Mouse (Mus musculus): ENCODE data around the gene Cyb5r2.
A peak's percentile ranks its signal among the peaks of the same experiment; 100 is the strongest.

Gene Cyb5r2

GRCm38 (mm10) chr7:107757308-107758151, at the start of gene Cyb5r2:
TSS of gene Cyb5r2 (minus strand) at chr7:107758032.
- peak in 1 of 2 experiments; percentile 43 for DNase-seq (ENCODE audit: inconsistent age in 2 of 2, low spot score in 1 of 2)

- no peak for DNase-seq (ENCODE audit: inconsistent age in 2 of 2, low spot score in 1 of 2)
Observed at GRCm38 (mm10) chr7:107802138-107802537, 44.3 kb upstream of the Cyb5r2 start.

GRCm38 (mm10) chr7:107801108-107801507, 43.3 kb upstream of the Cyb5r2 start, which contains the start of gene Ovch2:
TSS of gene Ovch2 (minus strand) at chr7:107801208.
- no peak for DNase-seq (ENCODE audit: inconsistent age in 2 of 2, low spot score in 1 of 2)

DNA sequence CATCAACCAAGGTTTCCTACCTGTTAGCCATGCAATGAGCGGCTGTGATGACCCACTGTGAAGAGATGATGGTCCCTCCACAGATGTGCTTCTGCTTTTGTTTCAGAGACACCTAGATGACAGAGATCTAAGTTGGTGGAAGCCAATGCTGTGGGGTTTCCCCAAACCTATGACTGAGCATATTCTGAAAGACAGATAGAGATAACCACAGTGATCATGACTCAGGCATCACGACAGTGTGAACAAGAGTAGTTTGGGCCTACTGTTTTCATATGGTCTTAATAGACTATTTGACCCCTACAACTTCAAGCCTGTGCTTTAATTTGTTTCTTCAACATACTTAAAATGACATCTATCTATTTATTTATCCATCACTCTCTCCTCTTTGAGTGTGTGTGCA, 38.7 kb upstream of the Cyb5r2 start:
- DNase-seq (ENCODE audit: inconsistent age in 2 of 2, low spot score in 1 of 2) = no peak

DNA sequence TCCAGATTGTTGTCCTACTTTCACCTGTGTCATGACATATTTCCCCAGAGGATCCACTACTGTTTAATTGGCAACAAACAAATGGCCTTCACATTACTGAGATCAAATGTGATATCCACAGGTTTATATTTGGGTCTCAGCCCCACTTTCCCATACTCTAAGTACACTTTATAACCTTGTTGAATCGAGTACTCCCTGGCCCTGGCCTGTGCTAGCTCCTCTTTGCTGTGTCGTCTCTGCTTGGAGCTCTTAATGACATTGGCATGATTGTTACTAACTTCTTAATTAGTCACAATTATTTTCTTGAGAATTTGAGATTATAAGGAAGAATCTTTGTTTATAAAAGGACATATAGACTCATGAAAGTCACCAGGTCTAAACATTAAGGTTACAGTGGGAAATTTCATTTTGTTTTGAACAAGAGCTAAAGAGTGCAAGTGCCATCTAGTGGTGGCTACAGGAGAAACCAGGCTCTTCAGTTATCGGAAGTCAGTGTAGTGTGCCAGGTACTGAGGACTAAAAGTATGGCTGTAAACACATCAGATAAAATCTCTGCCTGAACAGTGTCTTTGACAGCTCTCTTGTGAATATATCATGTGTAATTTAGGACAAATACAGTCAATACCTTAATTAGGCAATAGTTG, 30.3 kb upstream of the Cyb5r2 start:
- peak in 1 of 2 experiments; percentile 42 for DNase-seq (ENCODE audit: inconsistent age in 2 of 2, low spot score in 1 of 2)

DNA sequence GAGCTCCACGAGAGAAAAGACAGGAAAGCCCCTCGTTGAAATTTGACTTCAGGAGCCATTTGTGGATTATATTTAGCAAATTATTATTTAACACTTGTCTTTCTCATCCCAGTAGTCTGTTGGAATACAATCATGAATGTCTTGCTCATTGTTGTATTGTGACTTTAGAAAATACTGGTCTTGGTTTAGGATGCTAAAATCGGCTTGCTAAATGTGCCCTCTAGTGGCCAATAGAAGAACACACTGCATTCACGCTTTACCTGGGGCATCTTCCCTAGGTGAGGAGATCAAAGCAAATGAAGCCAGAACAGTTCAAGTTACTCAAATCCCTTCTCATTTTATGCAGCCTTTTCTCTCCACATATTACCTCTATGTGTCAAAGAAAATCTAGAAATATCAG, 21.8 kb upstream of the Cyb5r2 start:
- peak in 1 of 2 experiments; percentile 29 for DNase-seq (ENCODE audit: inconsistent age in 2 of 2, low spot score in 1 of 2)

DNA sequence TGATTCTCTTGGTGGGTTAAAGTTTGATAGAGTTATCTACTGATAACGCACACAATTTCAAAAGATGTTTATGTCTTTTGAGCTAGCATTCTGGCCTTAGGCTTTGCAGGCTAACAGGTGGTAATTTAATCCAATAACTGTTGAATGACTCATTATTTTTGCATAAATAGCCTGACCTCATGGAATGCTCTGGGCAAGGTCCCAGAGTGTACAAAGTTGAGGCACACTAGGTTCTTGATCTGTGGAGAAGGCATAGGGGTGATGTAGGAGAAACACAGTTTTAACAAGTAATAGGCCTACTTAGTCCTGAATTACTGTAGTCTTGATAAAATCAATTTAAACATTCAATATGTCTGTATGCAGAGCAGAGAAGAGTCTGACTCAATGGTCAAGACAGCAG, 20.4 kb upstream of the Cyb5r2 start:
- DNase-seq (ENCODE audit: inconsistent age in 2 of 2, low spot score in 1 of 2) = no peak

- DNase-seq (ENCODE audit: inconsistent age in 2 of 2, low spot score in 1 of 2) = no peak
Observed at GRCm38 (mm10) chr7:107770812-107771211, 13.0 kb upstream of the Cyb5r2 start.

DNA sequence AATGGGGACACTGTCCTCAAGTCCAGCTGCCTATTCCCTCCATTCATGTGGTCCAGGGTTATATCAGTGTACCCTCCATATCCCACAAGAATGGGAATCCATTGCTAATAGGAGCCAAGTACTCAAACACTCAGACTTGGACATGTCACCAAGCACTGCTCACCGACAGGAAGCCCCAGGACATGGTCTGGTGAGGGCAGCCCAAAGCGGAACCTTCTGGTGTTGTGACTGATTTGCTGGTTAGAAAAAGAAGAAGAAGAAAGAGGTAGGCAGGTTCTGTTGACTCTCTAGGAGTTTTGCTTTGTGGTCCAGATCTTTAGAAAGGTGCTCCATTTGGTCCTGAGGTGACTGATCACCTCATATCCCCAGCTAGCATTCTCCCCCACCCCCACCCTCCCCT, 1.1 kb downstream of the Cyb5r2 start:
- no peak for DNase-seq (ENCODE audit: inconsistent age in 2 of 2, low spot score in 1 of 2)

- no peak for DNase-seq (ENCODE audit: inconsistent age in 2 of 2, low spot score in 1 of 2)
Observed at GRCm38 (mm10) chr7:107755905-107756304, 1.9 kb downstream of the Cyb5r2 start.

DNA sequence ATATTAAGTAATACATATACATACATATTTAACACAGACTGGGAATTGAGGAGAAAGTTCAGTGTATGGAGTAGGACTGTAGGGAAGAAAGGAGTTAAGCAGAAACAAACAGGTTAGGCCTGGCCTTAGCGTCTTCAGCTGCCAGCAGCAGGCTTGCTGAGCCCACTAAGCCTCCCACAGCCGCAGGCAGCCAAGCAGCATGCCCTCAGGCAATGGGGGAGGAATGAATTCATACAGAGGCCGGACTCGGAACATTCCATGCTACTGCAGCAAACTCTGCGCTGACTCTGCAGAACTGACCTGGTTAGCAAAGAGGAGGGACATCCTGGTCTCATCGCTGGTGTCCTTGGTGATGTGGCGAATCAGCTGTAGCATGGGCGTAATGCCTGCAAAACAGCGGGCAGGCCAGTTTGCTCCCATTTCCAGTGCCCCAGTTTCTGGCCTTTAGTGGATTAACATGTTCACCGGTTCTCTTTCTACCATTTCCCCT, 5.8 kb downstream of the Cyb5r2 start:
- DNase-seq (ENCODE audit: inconsistent age in 2 of 2, low spot score in 1 of 2) = no peak

DNA sequence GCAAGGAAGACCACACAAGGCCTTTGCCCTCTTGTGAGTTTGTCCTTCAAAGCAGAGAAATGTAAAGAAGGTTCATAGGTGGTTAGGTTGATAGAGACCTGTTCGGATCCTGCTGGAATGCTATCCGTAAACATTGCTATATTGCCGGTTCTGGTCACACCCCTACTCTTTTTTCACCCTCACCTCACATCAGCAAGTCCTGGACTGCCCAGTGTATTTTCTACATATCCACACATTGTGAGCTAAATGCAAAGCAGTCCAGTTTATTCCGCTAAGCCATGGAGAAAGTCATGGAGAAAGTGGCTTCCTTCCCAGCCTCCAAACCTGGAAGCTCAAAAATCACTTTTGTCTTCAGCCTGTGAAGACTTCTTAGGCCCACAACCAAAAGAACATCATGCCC, 8.1 kb downstream of the Cyb5r2 start:
- DNase-seq (ENCODE audit: inconsistent age in 2 of 2, low spot score in 1 of 2) = no peak

GRCm38 (mm10) chr7:107749270-107749669, 8.6 kb downstream of the Cyb5r2 start:
- DNase-seq (ENCODE audit: inconsistent age in 2 of 2, low spot score in 1 of 2) = peak in 1 of 2 experiments; percentile 68

DNA sequence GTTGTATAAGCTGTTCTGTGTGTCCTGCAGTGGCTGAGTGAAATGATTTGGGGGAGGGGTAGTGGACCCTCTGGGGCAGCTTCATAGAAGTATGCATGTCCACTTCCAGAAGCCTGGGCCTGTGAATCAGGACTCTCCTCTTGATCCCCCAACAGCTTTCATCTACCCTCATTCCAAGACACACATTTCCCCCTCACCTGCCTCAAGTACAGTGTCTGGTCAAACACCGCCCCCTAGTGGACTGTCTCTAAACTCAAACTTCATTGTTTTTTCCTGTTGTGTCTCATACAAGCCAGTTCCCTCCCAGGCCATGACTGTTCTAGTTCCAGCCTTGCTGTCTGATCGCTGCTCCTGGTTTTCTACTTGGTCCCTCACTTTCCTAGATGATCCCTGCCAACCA, 9.9 kb downstream of the Cyb5r2 start:
- DNase-seq (ENCODE audit: inconsistent age in 2 of 2, low spot score in 1 of 2) = peak; percentile 23 to 80

GRCm38 (mm10) chr7:107747476-107747875, 10.4 kb downstream of the Cyb5r2 start:
- DNase-seq (ENCODE audit: inconsistent age in 2 of 2, low spot score in 1 of 2) = no peak

GRCm38 (mm10) chr7:107746036-107746435, 11.8 kb downstream of the Cyb5r2 start:
- DNase-seq (ENCODE audit: inconsistent age in 2 of 2, low spot score in 1 of 2) = no peak

DNA sequence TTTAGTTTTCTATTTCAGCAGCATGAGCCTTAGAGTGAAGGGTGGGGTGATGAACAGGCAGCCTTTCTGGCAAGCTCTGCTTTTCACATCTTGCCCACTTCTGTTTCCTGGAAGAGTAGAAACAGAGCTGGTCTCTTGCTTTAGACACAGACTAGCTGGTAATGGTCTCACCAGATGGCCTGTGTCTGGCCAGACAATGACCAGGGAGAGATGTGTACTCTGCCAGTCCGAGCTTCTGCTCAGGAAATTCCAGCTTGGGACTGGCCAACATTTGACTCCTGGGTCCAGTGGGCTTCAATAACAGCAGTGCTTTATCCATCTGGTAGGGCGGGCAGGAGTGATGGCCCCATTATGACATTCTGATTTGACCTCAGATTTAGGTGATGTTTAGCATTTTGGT, 12.7 kb downstream of the Cyb5r2 start:
- no peak for DNase-seq (ENCODE audit: inconsistent age in 2 of 2, low spot score in 1 of 2)

- DNase-seq (ENCODE audit: inconsistent age in 2 of 2, low spot score in 1 of 2) = no peak
Observed at GRCm38 (mm10) chr7:107744454-107744853, 13.4 kb downstream of the Cyb5r2 start.

- DNase-seq (ENCODE audit: inconsistent age in 2 of 2, low spot score in 1 of 2) = no peak
Observed at GRCm38 (mm10) chr7:107742963-107743465, 14.8 kb downstream of the Cyb5r2 start.

- peak in 1 of 2 experiments; percentile 50 for DNase-seq (ENCODE audit: inconsistent age in 2 of 2, low spot score in 1 of 2)
Observed at GRCm38 (mm10) chr7:107738726-107739125, 19.1 kb downstream of the Cyb5r2 start.

- no peak for DNase-seq (ENCODE audit: inconsistent age in 2 of 2, low spot score in 1 of 2)
Observed at GRCm38 (mm10) chr7:107733162-107733561, 24.7 kb downstream of the Cyb5r2 start.

- DNase-seq (ENCODE audit: inconsistent age in 2 of 2, low spot score in 1 of 2) = no peak
Observed at GRCm38 (mm10) chr7:107730587-107730986, 27.2 kb downstream of the Cyb5r2 start.
